Mouse (Mus musculus): ENCODE measurements around the gene Zfp39. TPM values are rescaled to one million over a fixed set of nuclear protein-coding genes. Genes with fewer than 3 reads are reported as not detected.

Zfp39 gene
- polyA plus RNA-seq, 1 experiment from 2014 or later, result 6.9 TPM

GRCm38 (mm10) chr11:58938322-58939087 lies 34.5 kb upstream of the Zfp39 start, which contains the start of gene Rnf187:
Rnf187 (minus strand) TSS chr11:58938916.
- Histone ChIP-seq H3K36me3 (peaks cover 32% of the 10 kb centered on the region), H3K27me3 (no peaks in the 10 kb centered on the region), H3K27ac (peak within 1 kb of the TSS; percentile 94), H3K4me2 (peak within 1 kb of the TSS; percentile 76), H3K4me1 (peaks cover 14% of the 10 kb centered on the region), H3K4me3 (peak within 1 kb of the TSS; percentile 93), H3K9ac (peak within 1 kb of the TSS; percentile 98), H3K9me3 (no peaks in the 10 kb centered on the region)
- under 1% methylated on average over 92 of the region's 95 CpGs for WGBS
- peak; percentile 90 for ATAC-seq (ENCODE audit: insufficient number of reproducible peaks, insufficient read depth, low FRiP score, low TSS enrichment, low read depth)

GRCm38 (mm10) chr11:58937909-58938308 lies 33.9 kb upstream of the Zfp39 start:
- peak overlapping the region; percentile 98 for H3K9ac ChIP-seq
- under 1% methylated on average over 13 of the region's 13 CpGs for whole genome bisulfite sequencing
- no peaks in the 10 kb centered on the region for H3K27me3 ChIP-seq
- peak; percentile 16; the same call in 1 of the 2 replicates for ATAC-seq (ENCODE audit: insufficient number of reproducible peaks, insufficient read depth, low FRiP score, low TSS enrichment, low read depth)
- no peaks in the 10 kb centered on the region for H3K9me3 ChIP-seq
- peak overlapping the region; percentile 76 for H3K4me2 ChIP-seq
- peak overlapping the region; percentile 93 for H3K4me3 ChIP-seq
- peaks cover 14% of the 10 kb centered on the region for H3K4me1 ChIP-seq
- H3K27ac ChIP-seq, result peak overlapping the region; percentile 94; the same call in 1 of the 2 replicates
- peaks cover 38% of the 10 kb centered on the region for H3K36me3 ChIP-seq

GRCm38 (mm10) chr11:58931576-58931975 lies 27.6 kb upstream of the Zfp39 start:
- Histone ChIP-seq H3K4me2 (no peak overlapping the region), H3K36me3 (peaks cover 51% of the 10 kb centered on the region), H3K27ac (no peak overlapping the region), H3K4me1 (peaks cover 6% of the 10 kb centered on the region), H3K9ac (no peak overlapping the region), H3K27me3 (no peaks in the 10 kb centered on the region), H3K4me3 (no peak overlapping the region), H3K9me3 (no peaks in the 10 kb centered on the region)
- no peak for ATAC-seq (ENCODE audit: insufficient number of reproducible peaks, insufficient read depth, low FRiP score, low TSS enrichment, low read depth)
- 85% methylated on average over 4 of the region's 4 CpGs for WGBS

GRCm38 (mm10) chr11:58930254-58930653 lies 26.2 kb upstream of the Zfp39 start:
- ATAC-seq (ENCODE audit: insufficient number of reproducible peaks, insufficient read depth, low FRiP score, low TSS enrichment, low read depth), result no peak
- H3K27me3 ChIP-seq, result no peaks in the 10 kb centered on the region
- 94% methylated on average over 3 of the region's 3 CpGs for WGBS

GRCm38 (mm10) chr11:58929641-58930040 lies 25.6 kb upstream of the Zfp39 start:
- Histone ChIP-seq H3K9me3 (no peaks in the 10 kb centered on the region), H3K27me3 (no peaks in the 10 kb centered on the region), H3K4me2 (no peak overlapping the region), H3K4me1 (peaks cover 5% of the 10 kb centered on the region), H3K4me3 (no peak overlapping the region), H3K9ac (no peak overlapping the region), H3K36me3 (peaks cover 35% of the 10 kb centered on the region), H3K27ac (no peak overlapping the region)
- 48% methylated on average over 3 of the region's 3 CpGs for WGBS
- no peak for ATAC-seq (ENCODE audit: insufficient number of reproducible peaks, insufficient read depth, low FRiP score, low TSS enrichment, low read depth)

More at GRCm38 (mm10) chr11:58930254-58930653, 26.2 kb upstream of the Zfp39 start:
- Histone ChIP-seq H3K4me1 (peaks cover 5% of the 10 kb centered on the region), H3K9ac (no peak overlapping the region; the same call in 1 of the 2 replicates), H3K27ac (no peak overlapping the region), H3K4me3 (no peak overlapping the region), H3K9me3 (no peaks in the 10 kb centered on the region), H3K4me2 (no peak overlapping the region), H3K36me3 (peaks cover 40% of the 10 kb centered on the region)

GRCm38 (mm10) chr11:58929055-58929454 lies 25.0 kb upstream of the Zfp39 start:
- peaks cover 30% of the 10 kb centered on the region for H3K36me3 ChIP-seq
- no peak overlapping the region for H3K4me2 ChIP-seq
- no peaks in the 10 kb centered on the region for H3K27me3 ChIP-seq
- no peak overlapping the region for H3K9ac ChIP-seq
- peaks cover 5% of the 10 kb centered on the region for H3K4me1 ChIP-seq
- no peaks in the 10 kb centered on the region for H3K9me3 ChIP-seq
- WGBS, result 79% methylated on average over 4 of the region's 4 CpGs
- H3K27ac ChIP-seq, result no peak overlapping the region
- H3K4me3 ChIP-seq, result no peak overlapping the region
- ATAC-seq (ENCODE audit: insufficient number of reproducible peaks, insufficient read depth, low FRiP score, low TSS enrichment, low read depth), result no peak

GRCm38 (mm10) chr11:58927790-58928651 lies 24.0 kb upstream of the Zfp39 start:
- Histone ChIP-seq H3K9ac (0 out of 2 replicates have a peak overlapping the region, but pooled peaks have one; percentile 44), H3K36me3 (peaks cover 19% of the 10 kb centered on the region), H3K4me1 (peaks cover 5% of the 10 kb centered on the region), H3K27ac (no peak overlapping the region; the same call in 1 of the 2 replicates), H3K4me2 (peak overlapping the region; percentile 39), H3K9me3 (no peaks in the 10 kb centered on the region), H3K27me3 (no peaks in the 10 kb centered on the region), H3K4me3 (0 out of 2 replicates have a peak overlapping the region, but pooled peaks have one; percentile 14)
- 34% methylated on average over 20 of the region's 20 CpGs for WGBS
- 0 out of 2 replicates have a peak, but pooled peaks have one; percentile 40 for ATAC-seq (ENCODE audit: insufficient number of reproducible peaks, insufficient read depth, low FRiP score, low TSS enrichment, low read depth)

GRCm38 (mm10) chr11:58927053-58927452 lies 23.0 kb upstream of the Zfp39 start:
- H3K4me3 ChIP-seq, result no peak overlapping the region
- H3K4me1 ChIP-seq, result peaks cover 5% of the 10 kb centered on the region
- WGBS, result 70% methylated on average over 2 of the region's 2 CpGs
- ATAC-seq (ENCODE audit: insufficient number of reproducible peaks, insufficient read depth, low FRiP score, low TSS enrichment, low read depth), result no peak
- H3K4me2 ChIP-seq, result no peak overlapping the region
- H3K27me3 ChIP-seq, result no peaks in the 10 kb centered on the region
- no peak overlapping the region for H3K9ac ChIP-seq
- no peak overlapping the region for H3K27ac ChIP-seq
- no peaks in the 10 kb centered on the region for H3K9me3 ChIP-seq
- peaks cover 10% of the 10 kb centered on the region for H3K36me3 ChIP-seq

GRCm38 (mm10) chr11:58926651-58927050 lies 22.6 kb upstream of the Zfp39 start:
- no peak overlapping the region for H3K27ac ChIP-seq
- H3K4me3 ChIP-seq, result no peak overlapping the region
- H3K36me3 ChIP-seq, result peaks cover 6% of the 10 kb centered on the region
- H3K4me2 ChIP-seq, result no peak overlapping the region
- 74% methylated on average over 2 of the region's 3 CpGs for WGBS
- no peak for ATAC-seq (ENCODE audit: insufficient number of reproducible peaks, insufficient read depth, low FRiP score, low TSS enrichment, low read depth)
- H3K9me3 ChIP-seq, result no peaks in the 10 kb centered on the region
- H3K27me3 ChIP-seq, result no peaks in the 10 kb centered on the region
- H3K4me1 ChIP-seq, result peaks cover 5% of the 10 kb centered on the region
- no peak overlapping the region for H3K9ac ChIP-seq

GRCm38 (mm10) chr11:58922420-58922819 lies 18.4 kb upstream of the Zfp39 start:
- Histone ChIP-seq H3K27me3 (no peaks in the 10 kb centered on the region), H3K9ac (no peak overlapping the region), H3K27ac (no peak overlapping the region), H3K9me3 (no peaks in the 10 kb centered on the region), H3K4me3 (no peak overlapping the region), H3K4me1 (no peaks in the 10 kb centered on the region), H3K4me2 (no peak overlapping the region), H3K36me3 (no peaks in the 10 kb centered on the region)
- no peak for ATAC-seq (ENCODE audit: insufficient number of reproducible peaks, insufficient read depth, low FRiP score, low TSS enrichment, low read depth)
- 85% methylated on average over 9 of the region's 9 CpGs for WGBS

- no peak overlapping the region for H3K27ac ChIP-seq
- H3K4me1 ChIP-seq, result peaks cover 5% of the 10 kb centered on the region; the same call in 1 of the 2 replicates
- H3K4me2 ChIP-seq, result no peak overlapping the region
- H3K9me3 ChIP-seq, result no peaks in the 10 kb centered on the region
- no peak overlapping the region for H3K4me3 ChIP-seq
- H3K9ac ChIP-seq, result no peak overlapping the region
- 75% methylated on average over 5 of the region's 5 CpGs for WGBS
- no peaks in the 10 kb centered on the region for H3K27me3 ChIP-seq
- ATAC-seq (ENCODE audit: insufficient number of reproducible peaks, insufficient read depth, low FRiP score, low TSS enrichment, low read depth), result no peak
- no peaks in the 10 kb centered on the region for H3K36me3 ChIP-seq
Measured at GRCm38 (mm10) chr11:58918759-58919158, 14.7 kb upstream of the Zfp39 start.

All from embryonic facial prominence, embryonic 13.5 days (tissue).